Mouse (Mus musculus): Measurements from ENCODE around the gene Adh6a. TPM values are rescaled to one million over a fixed set of nuclear protein-coding genes. Genes with fewer than 3 reads are reported as not detected.

The Adh6a gene
- polyA plus RNA-seq (2012): not detected in 2 replicates

GRCm38 (mm10) chr3:138312965-138313364 lies at the start of gene Adh6a:
Gene Adh6a, plus strand, starts transcription at chr3:138313286.
- TF ChIP-seq GATA1 (IDR thresholded peaks at IDR 0.05; ENCODE audit: low read length): no peak

- TF ChIP-seq GATA1 (IDR thresholded peaks at IDR 0.05; ENCODE audit: low read length): no peak
Measured at GRCm38 (mm10) chr3:138264648-138265047, 48.4 kb upstream of the Adh6a start.

- no peak for TF ChIP-seq GATA1 (IDR thresholded peaks at IDR 0.05; ENCODE audit: low read length)
Measured at GRCm38 (mm10) chr3:138270507-138270906, 42.6 kb upstream of the Adh6a start.

GRCm38 (mm10) chr3:138271297-138271696 lies 41.8 kb upstream of the Adh6a start:
- TF ChIP-seq GATA1 (IDR thresholded peaks at IDR 0.05; ENCODE audit: low read length): no peak

- TF ChIP-seq GATA1 (IDR thresholded peaks at IDR 0.05; ENCODE audit: low read length): no peak
Measured at GRCm38 (mm10) chr3:138273080-138273479, 40.0 kb upstream of the Adh6a start.

- no peak for TF ChIP-seq GATA1 (IDR thresholded peaks at IDR 0.05; ENCODE audit: low read length)
Measured at GRCm38 (mm10) chr3:138275100-138275499, 38.0 kb upstream of the Adh6a start.

GRCm38 (mm10) chr3:138282556-138282955 lies 30.5 kb upstream of the Adh6a start:
- TF ChIP-seq GATA1 (IDR thresholded peaks at IDR 0.05; ENCODE audit: low read length): no peak

- TF ChIP-seq GATA1 (IDR thresholded peaks at IDR 0.05; ENCODE audit: low read length): no peak
Measured at GRCm38 (mm10) chr3:138283831-138284230, 29.3 kb upstream of the Adh6a start.

- no peak for TF ChIP-seq GATA1 (IDR thresholded peaks at IDR 0.05; ENCODE audit: low read length)
Measured at GRCm38 (mm10) chr3:138285986-138286385, 27.1 kb upstream of the Adh6a start.

- no peak for TF ChIP-seq GATA1 (IDR thresholded peaks at IDR 0.05; ENCODE audit: low read length)
Measured at GRCm38 (mm10) chr3:138287686-138288085, 25.4 kb upstream of the Adh6a start.

- TF ChIP-seq GATA1 (IDR thresholded peaks at IDR 0.05; ENCODE audit: low read length): no peak
Measured at GRCm38 (mm10) chr3:138290672-138291071, 22.4 kb upstream of the Adh6a start.

GRCm38 (mm10) chr3:138291529-138292117 lies 21.5 kb upstream of the Adh6a start:
- TF ChIP-seq GATA1 (IDR thresholded peaks at IDR 0.05; ENCODE audit: low read length): no peak

- no peak for TF ChIP-seq GATA1 (IDR thresholded peaks at IDR 0.05; ENCODE audit: low read length)
Measured at GRCm38 (mm10) chr3:138293298-138293895, 19.7 kb upstream of the Adh6a start.

GRCm38 (mm10) chr3:138300130-138300529 lies 13.0 kb upstream of the Adh6a start:
- TF ChIP-seq GATA1 (IDR thresholded peaks at IDR 0.05; ENCODE audit: low read length): no peak

GRCm38 (mm10) chr3:138302676-138303075 lies 10.4 kb upstream of the Adh6a start:
- no peak for TF ChIP-seq GATA1 (IDR thresholded peaks at IDR 0.05; ENCODE audit: low read length)

- TF ChIP-seq GATA1 (IDR thresholded peaks at IDR 0.05; ENCODE audit: low read length): no peak
Measured at GRCm38 (mm10) chr3:138303771-138304488, 9.2 kb upstream of the Adh6a start.

- TF ChIP-seq GATA1 (IDR thresholded peaks at IDR 0.05; ENCODE audit: low read length): no peak
Measured at GRCm38 (mm10) chr3:138304489-138304871, 8.6 kb upstream of the Adh6a start.
